Mouse (Mus musculus) megakaryocyte-erythroid progenitor cell, adult 5-6 weeks (primary cell): ENCODE data around the gene Pde6h. TPM values are rescaled to one million over a fixed set of nuclear protein-coding genes. Genes with fewer than 3 reads are reported as not detected.

Experiments
- ATAC-seq: replicated peaks from 2 replicates; pipeline ENCODE4 v1.8.0; 2016; ENCODE audit warnings: mild to moderate bottlenecking, inconsistent platforms; ENCODE audit not compliant: severe bottlenecking, poor library complexity, low FRiP score, low TSS enrichment
- total RNA-seq, 2 experiments: library from RNA; stranded (forward) in 1 of 2; stranded (reverse) in 1 of 2; fragments of 200-1000, 215-1000 nt in 1 of 2; fragments of >200 nt in 1 of 2; fragmentation: Nextera tagmentation in 1 of 2; gene quantifications; 2 replicates each; pipeline ENCODE4 v1.2.3; 2014 to 2017

Gene Pde6h
- total RNA-seq, 2 experiments from 2014 or later: 3.1 TPM; not detected in 1

- ATAC-seq: peak; percentile 46
Observed at GRCm38 (mm10) chr6:136938331-136939126, 14.9 kb downstream of the Pde6h start.

DNA sequence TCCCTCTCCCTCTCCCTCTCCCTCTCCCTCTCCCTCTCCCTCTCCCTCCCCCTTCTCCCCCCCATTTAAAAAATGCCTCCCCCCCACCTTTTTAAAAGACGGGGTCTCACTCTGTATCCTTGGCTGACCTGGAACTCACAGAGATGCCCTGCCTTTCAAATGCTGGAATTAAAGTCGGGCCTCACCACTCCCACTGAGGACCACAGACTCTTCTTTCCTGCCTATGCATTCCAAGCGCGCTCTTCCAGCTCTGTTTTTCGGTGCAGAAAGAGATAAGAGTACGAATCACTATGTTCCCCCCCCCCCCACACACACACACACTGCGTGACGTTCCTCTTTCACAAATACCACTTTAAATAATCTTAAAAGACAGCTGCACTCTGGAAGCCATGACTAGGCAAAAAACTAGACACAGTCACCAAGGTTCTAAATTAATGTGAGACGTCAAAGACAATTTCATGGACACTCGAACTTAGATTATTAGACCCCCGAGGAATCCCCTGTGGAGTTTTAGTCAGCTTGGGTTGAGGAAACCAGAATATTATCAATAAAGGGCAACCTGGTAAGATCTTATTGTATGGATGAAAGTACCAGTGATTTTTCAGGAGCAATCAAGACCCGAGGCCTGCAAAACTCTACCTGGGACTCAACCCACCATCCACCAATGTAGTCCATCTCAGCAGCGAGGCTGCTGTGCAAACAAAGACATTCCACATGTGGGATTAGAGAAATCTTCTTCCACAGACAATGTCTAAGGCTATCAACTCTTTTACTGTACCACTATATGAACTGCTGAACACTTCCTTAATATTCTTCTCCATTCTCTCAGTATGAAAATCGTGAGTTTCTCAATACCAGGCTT is 15.9 kb downstream of the Pde6h start:
- ATAC-seq: peak; percentile 53

GRCm38 (mm10) chr6:136940188-136940960 is 16.7 kb downstream of the Pde6h start:
- no peak for ATAC-seq

- peak; percentile 46 for ATAC-seq
Observed at GRCm38 (mm10) chr6:136941051-136942021, 17.7 kb downstream of the Pde6h start, which contains the start of gene Arhgdib. TSS of gene Arhgdib (minus strand) at chr6:136941899.

GRCm38 (mm10) chr6:136942280-136942679 is 18.6 kb downstream of the Pde6h start:
- ATAC-seq: no peak

DNA sequence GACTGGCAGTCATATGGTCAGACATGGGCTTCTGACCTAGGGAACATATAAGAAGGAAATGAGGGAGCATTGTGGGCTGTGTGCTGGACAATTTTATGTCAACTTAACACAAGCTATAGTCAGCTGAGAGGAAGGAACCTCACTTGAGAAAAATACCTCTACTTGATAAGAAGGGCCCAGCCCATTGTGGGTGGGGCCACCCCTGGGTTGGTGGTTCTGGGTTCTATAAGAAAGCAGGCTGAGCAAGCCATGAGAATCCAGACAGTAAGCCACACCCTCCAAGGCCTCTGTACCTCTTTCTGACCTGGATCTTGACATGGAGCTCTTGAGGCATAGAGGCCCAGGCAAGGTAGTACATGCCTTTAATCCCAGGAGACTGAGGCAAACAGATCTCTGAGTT is 19.8 kb downstream of the Pde6h start:
- no peak for ATAC-seq

DNA sequence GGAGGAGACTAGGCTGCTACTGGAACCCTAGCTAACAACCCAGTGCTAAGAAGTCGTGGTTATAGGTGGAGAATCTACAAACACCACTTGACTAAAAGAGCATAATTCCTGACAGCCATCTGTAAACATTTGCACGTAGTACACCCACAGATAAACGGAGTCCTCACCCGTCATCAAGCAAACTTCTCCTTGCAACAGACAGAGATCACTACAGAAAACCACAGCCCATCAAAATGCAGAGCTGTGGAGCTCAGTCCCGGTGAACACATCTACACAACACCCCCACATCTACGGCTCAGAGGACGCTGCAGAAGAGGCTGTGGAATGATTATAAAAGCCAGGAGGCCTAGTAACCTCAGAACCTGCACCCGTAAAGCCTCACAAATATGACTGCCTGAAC is 20.9 kb downstream of the Pde6h start:
- ATAC-seq: no peak

- ATAC-seq: no peak
Observed at GRCm38 (mm10) chr6:136946241-136946640, 22.6 kb downstream of the Pde6h start.

GRCm38 (mm10) chr6:136946943-136947342 is 23.3 kb downstream of the Pde6h start:
- ATAC-seq: no peak

GRCm38 (mm10) chr6:136947716-136948115 is 24.1 kb downstream of the Pde6h start:
- ATAC-seq: no peak

GRCm38 (mm10) chr6:136950171-136950570 is 26.5 kb downstream of the Pde6h start:
- no peak for ATAC-seq

GRCm38 (mm10) chr6:136952930-136953329 is 29.3 kb downstream of the Pde6h start:
- ATAC-seq: no peak

DNA sequence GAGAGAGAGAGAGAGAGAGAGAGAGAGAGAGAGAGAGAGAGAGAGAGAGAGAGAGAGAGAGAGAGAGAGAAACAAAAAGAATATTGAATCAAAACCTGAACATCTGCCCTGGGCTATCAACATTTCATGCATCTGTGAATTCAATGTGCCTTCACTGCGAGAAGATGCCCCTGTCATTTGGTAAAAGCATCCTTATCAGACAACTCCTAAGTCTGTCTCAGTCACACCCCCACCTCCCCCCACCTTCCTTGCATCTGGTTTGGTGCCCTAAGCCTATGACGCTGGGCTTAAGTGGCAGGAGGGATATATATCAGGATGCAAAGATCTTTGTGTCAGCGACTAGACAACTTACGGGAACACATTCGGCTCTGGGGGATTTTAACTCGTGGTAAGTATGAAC is 30.6 kb downstream of the Pde6h start:
- ATAC-seq: no peak

DNA sequence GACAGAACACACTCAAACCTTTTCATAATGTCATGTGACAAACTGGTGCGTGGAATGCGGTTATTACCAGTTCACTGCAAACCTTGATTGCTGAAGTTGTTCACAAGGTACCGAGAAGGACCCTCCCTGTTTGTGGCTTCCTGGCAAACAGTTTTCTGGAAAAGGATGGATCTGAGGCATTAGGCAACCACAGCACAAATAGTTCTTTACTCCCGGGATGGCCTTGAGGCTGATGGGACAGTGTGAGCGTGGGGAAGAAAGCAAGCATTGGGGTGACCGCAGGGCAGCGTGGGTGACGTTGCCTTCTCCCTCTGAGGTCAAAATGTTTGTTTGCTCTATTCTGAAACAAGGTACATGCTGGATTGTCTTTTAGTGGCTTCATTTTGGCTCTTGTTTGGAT is 31.1 kb downstream of the Pde6h start:
- no peak for ATAC-seq

GRCm38 (mm10) chr6:136955240-136955639 is 31.6 kb downstream of the Pde6h start:
- ATAC-seq: no peak

DNA sequence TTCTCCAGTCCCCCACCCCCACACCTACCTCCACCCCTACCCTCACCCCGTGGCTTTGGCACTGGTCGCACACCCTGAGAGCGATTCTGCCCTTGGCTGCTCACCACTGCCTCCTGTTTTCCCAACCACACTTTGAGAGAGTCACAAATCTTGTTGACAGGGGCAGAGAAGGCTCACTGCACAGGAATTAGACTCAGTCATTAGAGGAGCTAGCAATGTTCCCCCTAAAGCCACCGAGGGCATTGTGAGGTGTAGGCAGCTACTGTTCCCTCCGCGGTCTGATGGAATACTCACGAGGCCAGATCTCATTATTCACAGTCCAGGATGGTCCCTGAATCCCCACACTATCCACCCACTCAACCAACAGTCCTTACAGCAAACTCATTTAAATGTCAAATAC is 33.4 kb downstream of the Pde6h start:
- ATAC-seq: no peak

DNA sequence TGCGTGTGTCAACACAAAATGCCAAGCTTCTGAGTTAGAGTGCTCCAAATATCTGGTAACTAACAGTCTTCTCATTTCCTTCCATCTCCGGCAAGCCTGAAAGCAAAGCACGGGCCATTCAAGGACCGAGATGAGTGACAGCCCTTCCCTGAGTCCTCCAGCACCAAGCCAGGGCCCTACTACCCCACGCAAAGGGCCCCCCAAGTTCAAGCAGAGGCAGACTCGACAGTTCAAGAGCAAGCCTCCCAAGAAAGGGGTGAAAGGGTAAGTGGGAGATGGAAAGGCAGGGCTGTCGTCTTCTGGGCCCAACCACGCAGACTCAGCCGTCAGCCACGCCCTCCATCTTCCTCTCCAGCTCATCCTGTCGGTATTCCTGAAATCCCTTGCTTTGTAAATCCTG is 35.5 kb downstream of the Pde6h start:
- ATAC-seq: no peak

DNA sequence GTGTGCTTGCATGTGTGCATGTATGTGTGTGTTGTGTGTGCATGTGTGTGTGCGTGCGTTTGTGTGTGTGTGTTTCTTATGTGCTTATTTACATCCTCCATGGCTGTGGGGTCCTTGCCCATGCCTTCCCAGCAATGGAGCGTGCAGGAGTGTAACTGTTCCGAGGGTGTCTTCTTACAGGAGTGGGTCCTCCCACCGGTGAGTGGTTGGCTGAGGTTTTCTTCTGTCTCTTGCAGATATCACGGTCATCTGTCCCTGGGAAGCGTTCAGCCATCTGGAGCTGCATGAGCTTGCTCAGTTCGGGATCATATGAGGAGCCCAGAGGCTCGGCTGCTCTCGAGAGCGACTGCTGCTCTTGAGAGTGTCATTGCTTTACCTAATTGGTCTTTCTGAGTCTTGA is 39.3 kb downstream of the Pde6h start:
- no peak for ATAC-seq
